Comparison of ENCODE assay signal across 14 mouse cellular contexts in genomic region chr10:126431222-126431621, GRCm38 (mm10).
DNase-seq lines count a peak whose midpoint lies in the region.
"Had no signal": no experiment of that assay in that cellular context is flagged by ENCODE, and none has a peak within 500 bp of the region (broad histone marks: within the 10 kb centered on the region; RNA-seq: fewer than 3 reads in every experiment).

No protein-coding gene starts in this region.

- peak; percentile 6 for DNase-seq in gastrocnemius, postnatal 10 days
- no peak for DNase-seq in gastrocnemius, adult 18-20 months (ENCODE audit: low spot score)
- DNase-seq in left cerebral cortex, postnatal 4 days: peak; percentile 11
- DNase-seq in left cerebral cortex, postnatal 36 days (ENCODE audit: low spot score in 2 of 2): no peak
- peak; percentile 52 for DNase-seq in testis, postnatal 10 days (ENCODE audit: low spot score)
- no peak for DNase-seq in testis, postnatal 14 days (ENCODE audit: low spot score)
- DNase-seq in spleen, adult 18-20 months: no peak
- DNase-seq: adrenal gland, postnatal 14 days; B cell, adult 2 months; cerebellum, adult 9-10 months; heart, postnatal 36 days; kidney, adult 8-10 months; liver; thymus, postnatal 14 days had no signal

- intact Hi-C loops in left cerebral cortex, postnatal 4 days (cut with DNase I): no loop called here
- intact Hi-C loops in left cerebral cortex, postnatal 36 days (cut with DNase I): no loop called here

Comparison
In these comparisons a context has a peak if more than half of its experiments do, and no peak if none do; other contexts are left out.
1. DNase-seq: peak in gastrocnemius, postnatal 10 days (single experiment), left cerebral cortex, postnatal 4 days (single experiment) and testis, postnatal 10 days (single experiment); none in gastrocnemius, adult 18-20 months (single experiment), left cerebral cortex, postnatal 36 days (0 of 2), testis, postnatal 14 days (single experiment) and spleen, adult 18-20 months (0 of 2).